Mouse (Mus musculus) MN1 (cell line): ENCODE results near the gene Hspa1l.
"Not testable (repeated sequence)": the region's sequence is repeated elsewhere in the genome, so short reads cannot be mapped to it uniquely, and the experiment has no call there.

ENCODE experiments used
- DNase-seq: peaks from one replicate; pipeline ENCODE4 v3.0.0-alpha.2; 2016; ENCODE audit warnings: low spot score

Hspa1l gene

DNA sequence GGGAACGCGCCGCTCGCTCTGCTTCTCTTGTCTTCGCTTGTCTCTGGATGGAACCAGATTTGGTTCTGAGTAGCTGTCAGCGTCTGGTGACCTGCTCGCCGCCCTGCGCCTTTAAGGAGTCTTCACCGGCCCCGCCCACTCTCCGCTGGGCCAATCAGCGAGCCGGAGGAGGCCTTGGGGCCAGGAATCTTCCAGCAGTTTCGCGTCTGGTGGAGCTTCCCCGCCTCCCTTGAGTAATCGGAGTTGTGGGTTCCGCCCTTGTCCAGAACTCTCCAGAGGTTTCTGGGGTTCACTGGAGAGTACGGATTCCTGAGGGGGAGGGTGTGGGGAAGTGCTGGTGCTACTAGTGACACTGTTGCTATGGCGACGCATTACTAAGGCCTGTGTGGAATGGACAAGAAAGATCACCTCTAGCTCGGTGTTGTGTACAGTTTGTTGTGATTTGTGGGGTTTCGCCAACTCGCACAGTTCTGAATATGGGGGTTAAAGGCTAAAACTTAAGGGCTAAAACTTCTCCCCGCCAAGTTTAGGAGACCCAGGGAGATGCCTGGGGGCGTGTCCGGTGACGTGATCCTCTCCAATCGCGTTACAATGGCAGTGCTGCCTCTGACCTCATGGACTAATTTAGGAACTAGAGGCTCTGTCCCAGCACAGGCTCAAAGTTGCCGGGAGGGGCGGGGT lies at the start of gene Hspa1l, which contains the start of gene Hspa1a:
Hspa1l (plus strand) TSS at position 635 of the 681 bp plus-strand sequence.
Hspa1a (minus strand) TSS at position 88 of the 681 bp plus-strand sequence.
- not testable (repeated sequence) for DNase-seq

DNA sequence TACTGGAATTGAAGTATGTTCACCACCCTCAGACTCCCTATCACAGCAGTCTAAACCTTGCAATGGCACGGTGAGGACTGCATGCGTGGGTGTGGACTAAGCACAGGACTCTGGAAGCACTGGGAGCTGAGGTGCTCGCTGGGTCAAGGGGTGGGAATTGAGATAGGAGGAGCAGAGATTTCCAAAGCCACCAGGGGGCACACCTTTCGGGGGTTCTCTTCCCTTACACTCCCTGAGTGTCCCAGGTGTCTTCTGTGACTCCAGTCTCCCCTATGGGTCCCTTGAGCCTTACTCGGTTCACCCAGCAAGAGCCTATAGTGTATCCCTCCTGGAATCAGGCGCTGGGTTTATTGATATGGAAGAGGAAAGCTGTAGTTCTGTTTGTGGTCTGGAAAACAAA lies 49.6 kb upstream of the Hspa1l start:
- DNase-seq = peak; percentile 26

DNA sequence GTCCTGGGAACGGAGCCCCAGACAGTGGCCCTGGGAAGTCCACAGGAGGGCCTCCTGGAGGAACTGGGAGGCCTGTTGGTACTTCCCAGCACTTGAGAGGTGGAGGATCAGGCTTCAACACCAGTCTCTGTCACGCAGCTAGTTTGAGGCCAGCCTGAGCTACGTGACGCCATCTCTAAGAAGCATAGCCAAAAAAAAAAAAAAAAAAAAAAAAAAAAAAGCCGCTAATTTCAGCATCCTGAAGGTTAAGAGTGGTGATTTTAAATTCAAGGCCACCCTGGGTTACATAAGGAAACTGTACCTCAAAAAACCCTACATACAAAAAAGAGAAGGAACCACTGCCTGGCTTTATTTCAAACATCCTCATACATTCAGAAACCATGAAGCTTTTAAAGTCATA lies 48.2 kb upstream of the Hspa1l start:
- DNase-seq = no peak

DNA sequence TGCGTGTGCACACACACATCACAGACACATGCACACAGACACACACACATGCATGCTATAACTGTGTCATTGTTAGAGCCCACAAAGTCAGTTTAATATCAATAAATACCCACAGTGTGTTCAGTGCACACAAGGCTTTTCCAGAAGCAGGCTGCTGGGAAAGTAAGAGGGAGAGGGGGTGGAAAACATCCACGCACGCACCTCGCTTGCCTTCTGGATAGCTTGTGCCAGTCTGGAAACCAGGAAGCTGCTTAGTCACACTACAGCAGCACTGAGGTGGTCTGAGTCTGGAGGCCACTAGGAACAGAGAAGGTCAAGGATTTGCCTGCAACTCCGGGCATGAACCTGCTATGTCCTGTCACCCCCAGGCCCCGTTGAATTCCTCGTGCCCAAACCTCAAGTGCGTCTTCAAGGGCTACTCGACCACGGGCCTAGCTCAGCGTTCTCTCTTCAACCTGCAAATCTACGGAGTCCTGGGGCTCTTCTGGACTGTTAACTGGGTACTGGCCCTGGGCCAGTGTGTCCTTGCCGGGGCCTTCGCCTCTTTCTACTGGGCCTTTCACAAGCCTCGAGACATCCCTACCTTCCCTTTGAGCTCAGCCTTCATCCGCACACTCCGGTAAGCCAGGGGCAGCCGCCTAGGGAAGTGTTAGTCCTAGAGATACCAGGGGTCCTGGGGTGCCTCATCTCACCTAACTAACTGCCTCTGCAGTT lies 45.0 kb upstream of the Hspa1l start:
- no peak for DNase-seq

DNA sequence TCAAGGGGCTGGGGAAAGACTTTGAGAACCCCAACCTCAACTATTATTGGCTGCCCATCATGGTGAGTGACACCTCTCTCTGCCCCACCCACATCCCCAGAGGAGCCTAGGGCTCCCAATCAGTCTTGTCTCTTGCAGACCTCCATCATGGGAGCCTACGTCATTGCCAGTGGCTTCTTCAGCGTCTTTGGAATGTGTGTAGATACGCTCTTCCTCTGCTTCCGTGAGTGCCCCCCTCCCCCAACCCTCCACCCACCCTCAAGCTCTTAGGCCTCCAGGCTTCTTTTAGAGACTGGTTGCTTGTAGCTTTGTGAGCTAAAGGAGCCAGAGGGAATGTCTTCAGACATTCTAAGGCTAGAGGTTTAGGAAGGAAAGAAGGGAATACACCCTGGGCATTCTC lies 43.7 kb upstream of the Hspa1l start:
- DNase-seq = no peak

DNA sequence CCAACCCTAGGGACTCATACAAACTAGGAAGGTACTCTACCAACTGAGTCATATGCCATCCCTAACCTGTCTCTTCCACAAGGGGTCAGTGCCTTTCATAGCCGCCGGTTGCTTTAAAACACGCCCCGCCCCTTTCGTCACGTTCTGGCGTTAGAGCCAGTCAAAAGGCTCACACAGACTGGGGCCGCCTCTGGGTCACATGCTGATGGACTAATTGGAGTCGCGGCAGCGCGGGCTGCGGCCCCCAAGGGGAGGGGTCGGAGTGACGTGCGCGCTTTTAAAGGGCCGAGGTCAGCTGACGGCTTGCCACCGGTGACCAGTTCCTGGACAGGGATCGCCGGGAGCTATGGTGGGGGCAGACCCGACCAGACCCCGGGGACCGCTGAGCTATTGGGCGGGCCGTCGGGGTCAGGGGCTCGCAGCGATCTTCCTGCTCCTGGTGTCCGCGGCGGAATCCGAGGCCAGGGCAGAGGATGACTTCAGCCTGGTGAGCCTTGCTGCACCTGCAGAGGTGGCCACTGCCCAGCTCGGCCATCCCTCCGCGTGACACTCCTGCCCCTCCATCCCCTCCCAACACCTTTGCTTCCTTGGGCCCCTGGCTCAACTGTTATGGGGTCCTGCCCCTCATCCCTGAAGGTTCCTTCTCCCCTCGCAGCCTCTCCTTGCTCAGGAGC lies 41.3 kb upstream of the Hspa1l start, which contains the start of gene Neu1:
Neu1 (plus strand) TSS at position 193 of the 674 bp plus-strand sequence.
- DNase-seq = peak; percentile 99

DNA sequence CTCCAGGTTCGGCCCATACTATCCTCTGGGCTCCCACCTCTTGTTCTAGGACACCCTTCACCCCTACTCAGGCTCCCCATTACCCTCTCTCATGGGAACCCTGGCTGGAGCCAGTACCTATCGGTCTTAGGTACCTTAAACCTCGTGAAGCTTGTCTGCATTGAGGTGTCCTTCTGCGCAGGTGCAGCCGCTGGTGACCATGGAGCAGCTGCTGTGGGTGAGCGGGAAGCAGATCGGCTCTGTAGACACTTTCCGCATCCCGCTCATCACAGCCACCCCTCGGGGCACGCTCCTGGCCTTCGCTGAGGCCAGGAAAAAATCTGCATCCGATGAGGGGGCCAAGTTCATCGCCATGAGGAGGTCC lies 40.8 kb upstream of the Hspa1l start:
- DNase-seq = no peak

DNA sequence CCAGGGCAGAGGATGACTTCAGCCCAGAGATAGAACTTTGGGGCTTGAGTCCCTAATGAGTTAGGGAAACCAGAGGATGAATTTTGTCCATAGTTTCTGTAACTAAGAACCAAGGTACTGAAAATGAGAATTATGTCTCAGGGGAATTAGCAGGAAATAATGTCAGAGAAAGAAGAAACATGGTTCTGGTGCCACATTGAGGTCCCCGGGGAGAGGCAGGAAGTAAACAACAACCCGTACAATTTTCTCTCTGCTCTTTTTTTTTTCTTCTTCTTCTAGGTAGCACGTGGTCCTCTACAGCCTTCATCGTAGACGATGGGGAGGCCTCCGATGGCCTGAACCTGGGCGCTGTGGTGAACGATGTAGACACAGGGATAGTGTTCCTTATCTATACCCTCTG lies 40.2 kb upstream of the Hspa1l start:
- no peak for DNase-seq

DNA sequence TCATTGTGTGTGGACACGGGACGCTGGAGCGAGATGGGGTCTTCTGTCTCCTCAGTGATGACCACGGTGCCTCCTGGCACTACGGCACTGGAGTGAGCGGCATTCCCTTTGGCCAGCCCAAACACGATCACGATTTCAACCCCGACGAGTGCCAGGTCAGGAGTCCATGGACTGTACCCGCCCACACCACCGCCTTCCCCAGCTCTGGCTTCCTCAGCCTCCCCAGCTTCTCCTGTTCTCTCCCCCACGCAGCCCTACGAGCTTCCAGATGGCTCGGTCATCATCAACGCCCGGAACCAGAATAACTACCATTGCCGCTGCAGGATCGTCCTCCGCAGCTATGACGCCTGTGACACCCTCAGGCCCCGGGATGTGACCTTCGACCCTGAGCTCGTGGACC lies 38.5 kb upstream of the Hspa1l start:
- no peak for DNase-seq

DNA sequence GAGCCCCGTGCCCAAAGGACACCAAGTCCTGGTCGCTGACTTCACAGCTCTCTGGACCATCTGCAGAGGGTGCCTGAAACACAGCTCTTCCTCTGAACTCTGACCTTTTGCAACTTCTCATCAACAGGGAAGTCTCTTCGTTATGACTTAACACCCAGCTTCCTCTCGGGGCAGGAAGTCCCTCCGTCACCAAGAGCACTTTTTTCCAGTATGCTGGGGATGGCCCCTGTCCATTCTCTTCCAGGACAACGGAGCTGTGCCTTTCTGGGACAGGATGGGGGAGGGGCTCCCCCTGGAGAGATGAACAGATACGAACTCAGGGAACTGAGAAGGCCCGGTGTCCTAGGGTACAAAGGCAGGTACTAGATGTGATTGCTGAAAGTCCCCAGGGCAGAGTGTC lies 37.7 kb upstream of the Hspa1l start:
- no peak for DNase-seq

DNA sequence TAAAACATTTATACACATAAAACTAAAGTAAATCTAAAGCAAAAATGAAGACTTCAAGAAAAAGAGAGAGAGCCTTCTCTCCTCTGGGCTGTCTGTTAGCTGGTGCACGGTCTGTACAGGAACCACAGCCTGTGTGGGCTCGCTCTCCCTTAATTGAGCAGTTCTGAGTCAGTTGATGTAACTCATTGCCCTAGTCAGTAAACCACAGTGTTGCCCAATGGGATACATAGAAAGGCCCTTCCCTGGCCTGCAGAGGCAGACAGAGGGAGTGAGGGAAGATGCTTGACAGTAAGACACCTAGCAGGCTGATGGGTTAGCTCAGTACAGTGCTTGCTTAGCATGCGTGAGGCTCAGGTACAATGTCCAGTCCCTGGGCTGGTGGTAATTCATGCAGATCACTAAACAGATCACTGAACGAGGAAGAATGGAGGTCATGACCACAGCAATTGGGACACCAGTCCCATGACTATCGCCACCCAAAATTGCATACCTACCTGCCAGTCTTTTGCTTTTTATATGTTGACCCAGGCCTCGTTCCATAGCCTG lies 34.5 kb upstream of the Hspa1l start:
- DNase-seq = no peak

DNA sequence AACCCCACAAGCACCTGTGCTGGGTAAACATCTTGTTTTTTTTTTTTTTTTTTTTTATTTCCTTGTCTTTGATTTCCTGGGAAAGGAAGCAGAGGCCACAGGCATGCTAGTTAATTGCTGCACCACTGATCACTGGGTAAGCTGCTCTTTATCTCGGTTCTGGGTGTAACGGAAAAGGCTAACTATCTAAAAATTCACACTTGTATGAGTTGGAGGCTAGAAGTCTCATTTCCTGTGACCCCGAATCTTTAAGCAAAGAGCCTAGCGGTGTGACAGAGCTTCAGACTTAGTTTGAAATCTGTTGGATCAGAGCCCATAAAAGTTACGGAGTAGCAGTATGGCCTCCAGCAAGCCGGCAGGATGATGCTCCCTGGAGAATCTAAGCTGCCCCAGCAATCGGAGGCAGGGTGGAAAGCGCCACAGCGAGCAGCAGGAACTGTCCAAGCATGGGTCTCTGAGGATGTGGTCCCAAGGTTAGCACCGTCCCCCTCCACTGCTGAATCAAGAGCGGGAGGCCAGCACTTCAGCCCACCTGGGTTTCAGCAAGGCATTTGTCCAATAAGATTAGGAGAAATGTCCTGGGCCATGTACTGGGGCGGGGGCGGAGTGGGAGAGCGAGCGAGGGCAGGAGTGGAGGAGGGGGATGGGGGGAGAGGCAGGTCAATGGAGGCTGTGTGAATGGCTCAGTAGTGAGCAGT lies 31.0 kb upstream of the Hspa1l start:
- no peak for DNase-seq

DNA sequence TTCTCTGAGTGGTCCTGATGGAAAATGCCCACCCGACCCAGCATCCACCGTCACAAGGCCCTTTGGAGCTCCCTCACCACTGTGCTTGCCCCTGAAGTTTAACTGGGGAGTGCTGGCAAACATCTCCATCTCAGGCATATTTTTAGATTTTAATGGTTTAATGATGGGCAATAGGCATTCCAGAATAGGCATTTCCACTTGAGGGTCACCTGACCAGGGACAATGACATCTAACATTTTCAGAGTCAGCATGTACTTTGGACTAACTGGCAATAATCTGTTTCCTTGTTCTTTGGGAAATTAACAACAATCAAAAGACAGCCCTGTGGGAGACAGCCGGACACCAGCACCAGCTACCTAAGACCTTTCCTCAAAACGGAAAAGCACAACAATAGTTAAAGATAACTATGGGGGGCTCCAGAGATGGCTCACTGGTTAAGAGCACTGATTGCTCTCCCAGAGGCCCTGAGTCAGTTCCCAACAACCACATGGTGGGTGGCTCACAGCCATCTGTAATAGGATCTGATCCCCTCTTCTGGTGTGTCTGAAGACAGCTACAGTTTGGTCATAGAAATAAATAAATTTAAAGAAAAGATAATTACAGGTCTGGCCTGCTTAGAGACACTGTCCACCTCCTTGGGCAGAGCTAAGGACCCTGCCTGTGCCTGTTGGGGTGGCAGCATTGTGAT lies 29.2 kb upstream of the Hspa1l start:
- no peak for DNase-seq

DNA sequence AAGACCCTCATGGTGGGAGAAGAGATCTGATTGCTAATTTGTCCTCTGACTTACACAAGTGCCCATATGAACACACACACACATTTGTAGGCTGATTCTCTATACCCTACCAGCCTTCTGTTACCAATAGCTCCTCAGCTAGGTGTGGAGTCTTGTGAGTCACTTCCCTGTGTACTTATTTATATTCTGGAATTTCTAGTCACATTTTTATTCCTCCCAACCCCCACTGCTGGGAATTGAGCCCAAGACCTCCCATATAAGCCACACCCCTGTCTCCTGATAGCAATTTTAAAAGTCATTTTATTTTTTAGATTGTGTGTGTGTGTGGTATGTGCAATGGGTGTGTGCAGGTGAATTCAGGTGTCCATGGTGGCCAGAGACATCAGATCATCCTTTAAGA lies 28.1 kb upstream of the Hspa1l start:
- DNase-seq = no peak

DNA sequence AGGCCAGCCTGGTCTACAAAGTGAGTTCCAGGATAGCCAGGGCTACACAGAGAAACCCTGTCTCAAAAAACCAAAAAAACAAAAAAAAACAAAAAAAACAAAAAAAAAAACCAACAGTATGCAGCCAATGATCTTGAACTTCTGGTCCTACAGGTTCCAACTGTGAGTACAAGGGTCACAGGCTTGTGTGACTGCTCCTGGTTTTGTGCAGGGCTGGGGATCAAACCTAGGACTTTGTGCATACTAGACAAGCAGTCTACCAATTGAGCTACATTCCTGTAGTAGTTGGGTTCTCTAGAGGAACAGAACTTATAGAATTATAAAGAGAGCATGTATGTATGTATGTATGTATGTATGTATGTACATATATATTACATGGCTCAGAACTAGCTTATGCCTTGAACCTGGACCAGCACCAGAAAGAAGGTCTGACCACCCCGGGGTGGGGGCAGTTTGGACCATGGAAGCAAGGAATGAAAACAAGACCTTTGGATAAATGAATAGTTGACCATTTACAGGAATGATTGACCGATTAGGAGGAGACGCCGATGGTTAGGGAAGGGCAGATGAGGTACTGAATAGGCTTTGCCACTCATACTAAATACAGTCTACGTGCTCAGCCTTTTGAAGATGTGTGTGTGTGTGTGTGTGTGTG lies 25.9 kb upstream of the Hspa1l start:
- no peak for DNase-seq

DNA sequence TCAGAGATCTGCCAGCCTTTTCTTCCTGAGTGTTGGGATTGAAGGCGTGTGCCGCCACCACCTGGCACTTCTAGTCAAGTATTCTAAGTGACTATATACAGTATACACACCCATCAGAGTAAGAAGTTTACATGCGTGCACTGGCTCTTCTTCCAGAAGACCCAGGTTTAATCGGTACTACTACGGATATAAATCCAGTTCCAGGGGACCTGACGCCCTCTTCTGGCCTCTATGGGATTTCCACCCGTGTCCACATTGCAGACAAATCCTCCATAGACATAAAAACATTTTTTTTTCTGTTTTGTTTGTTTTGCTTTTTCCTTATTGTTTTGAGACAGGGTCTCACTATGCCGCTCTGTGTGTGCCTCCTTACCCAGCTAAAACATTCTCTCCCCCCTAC lies 24.9 kb upstream of the Hspa1l start:
- peak; percentile 48 for DNase-seq

DNA sequence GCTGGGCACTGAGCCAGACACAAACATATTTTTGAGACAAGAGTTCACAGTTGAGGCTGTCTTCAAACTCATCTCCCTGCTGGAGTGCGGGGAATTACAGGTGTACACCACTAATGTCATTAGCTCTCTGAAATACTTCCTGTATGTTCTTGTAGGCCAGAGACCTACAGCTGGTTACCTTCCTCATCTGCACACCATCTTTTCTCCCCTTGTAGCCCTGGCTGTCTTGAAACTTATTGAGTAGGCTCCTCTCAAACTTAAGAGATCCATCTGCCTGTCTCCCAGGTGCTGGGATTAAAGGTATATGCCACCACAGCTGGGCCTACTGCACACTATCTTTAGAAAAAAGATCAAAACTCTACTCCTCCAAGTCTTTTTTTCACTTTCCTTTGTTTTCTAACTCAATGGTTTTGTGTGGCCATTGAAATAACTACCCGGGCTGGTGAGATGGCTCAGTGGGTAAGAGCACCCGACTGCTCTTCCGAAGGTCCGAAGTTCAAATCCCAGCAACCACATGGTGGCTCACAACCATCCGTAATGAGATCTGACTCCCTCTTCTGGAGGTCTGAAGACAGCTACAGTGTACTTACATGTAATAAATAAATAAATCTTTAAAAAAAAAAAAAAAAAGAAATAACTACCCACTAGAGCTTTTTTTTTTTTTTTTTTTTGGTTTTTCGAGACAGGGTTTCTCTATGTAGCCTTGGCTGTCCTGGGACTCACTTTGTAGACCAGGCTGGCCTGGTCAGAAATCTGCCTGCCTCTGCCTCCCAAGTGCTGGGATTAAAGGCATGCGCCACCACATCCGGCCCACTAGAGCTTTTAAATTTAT lies 23.6 kb upstream of the Hspa1l start:
- DNase-seq = not testable (repeated sequence)

DNA sequence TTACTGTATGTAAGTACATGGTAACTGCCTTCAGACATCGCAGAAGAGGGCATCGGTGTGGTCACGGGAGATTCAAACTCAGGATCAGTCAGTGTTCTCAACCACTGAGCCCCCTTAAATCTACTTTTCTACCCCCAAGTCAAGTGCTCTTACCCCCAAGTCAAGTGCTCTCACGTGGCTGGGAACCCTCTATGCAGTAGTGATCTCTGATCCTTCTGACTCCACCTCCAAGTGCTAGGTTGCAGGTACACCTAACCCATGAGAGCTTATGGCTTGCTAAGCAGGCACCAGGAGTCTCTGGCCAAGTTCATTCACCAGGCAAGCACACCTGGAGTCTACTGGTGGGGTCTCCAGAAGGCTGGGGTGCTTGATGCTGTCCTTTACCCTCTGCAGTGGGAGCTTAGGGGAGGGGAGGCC lies 22.9 kb upstream of the Hspa1l start:
- DNase-seq = no peak

DNA sequence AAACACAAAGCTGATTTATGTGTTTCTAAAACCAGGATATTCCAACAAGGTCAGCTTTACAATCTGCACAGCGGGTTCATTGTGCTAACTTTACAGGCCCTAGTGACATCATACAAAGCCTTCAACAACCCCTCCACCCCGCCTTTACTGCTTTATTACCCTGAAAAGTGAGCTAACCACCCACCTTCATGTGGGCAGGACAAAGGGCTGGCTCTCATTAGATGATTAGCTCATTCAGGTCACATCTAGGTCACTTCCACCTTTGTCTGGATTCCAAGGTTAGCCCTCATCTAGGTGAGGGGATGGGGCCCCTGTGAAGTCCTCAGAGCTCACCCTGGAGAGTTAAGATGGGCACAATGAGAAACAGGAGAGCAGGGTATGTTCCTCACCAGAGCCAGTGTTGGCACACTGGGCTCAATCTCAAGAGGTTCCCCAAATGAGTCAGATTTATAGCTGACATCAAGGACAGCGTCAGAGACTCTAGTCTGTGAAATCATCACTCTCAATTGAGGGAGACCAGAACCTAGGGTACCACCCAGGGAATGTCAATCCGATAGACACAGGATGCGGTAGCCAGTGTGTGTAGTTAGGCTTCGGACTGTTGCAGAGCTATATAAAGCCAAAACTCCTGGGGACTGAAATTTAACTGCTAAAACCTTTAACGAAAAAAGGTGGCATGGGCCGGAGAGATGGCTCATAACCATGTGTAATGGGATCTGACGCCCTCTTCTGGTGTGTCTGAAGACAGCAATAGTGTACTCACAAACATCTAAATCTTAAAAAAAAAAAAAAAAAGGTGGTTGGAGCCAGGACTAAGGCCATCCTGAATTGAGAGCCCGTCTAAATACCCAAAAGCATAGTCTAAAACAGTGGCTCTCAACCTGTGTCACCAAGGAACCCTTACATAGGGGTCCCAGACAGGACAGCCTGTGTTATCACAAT lies 21.7 kb upstream of the Hspa1l start:
- peak; percentile 52 for DNase-seq
